Mouse (Mus musculus): ENCODE measurements around the gene Mfap1a. TPM values are rescaled to one million over a fixed set of nuclear protein-coding genes. Genes with fewer than 3 reads are reported as not detected.

Gene Mfap1a
- polyA plus RNA-seq, 1 experiment from 2014 or later: 31.4 TPM

GRCm38 (mm10) chr2:121443068-121443349 is 63.5 kb downstream of the Mfap1a start:
- no peak for DNase-seq
- no peak overlapping the region for H3K27ac ChIP-seq (replicated peaks; ENCODE audit: low read depth, low read length)
- H3K4me1 ChIP-seq (ENCODE audit: control insufficient read depth, insufficient read depth, low read length): peaks cover 10% of the 10 kb centered on the region; the same call in 1 of the 2 replicates
- ATAC-seq (ENCODE audit: low FRiP score, low TSS enrichment): no peak
- H3K9ac ChIP-seq (replicated peaks; ENCODE audit: low read length): no peak overlapping the region
- peaks cover 19% of the 10 kb centered on the region for H3K36me3 ChIP-seq (ENCODE audit: control insufficient read depth, insufficient read depth, low read length)
- peaks cover 25% of the 10 kb centered on the region for H3K27me3 ChIP-seq (ENCODE audit: control insufficient read depth, insufficient read depth, low read length)
- no peak overlapping the region for H3K4me3 ChIP-seq (replicated peaks; ENCODE audit: low read depth, low read length)
- 23% methylated on average over 8 of the region's 8 CpGs for WGBS
- H3K4me2 ChIP-seq (ENCODE audit: low read length): peak overlapping the region; percentile 48
- no peaks in the 10 kb centered on the region for H3K9me3 ChIP-seq (ENCODE audit: control insufficient read depth, low read length)

GRCm38 (mm10) chr2:121442259-121443067 is 64.0 kb downstream of the Mfap1a start:
- Histone ChIP-seq H3K27ac (replicated peaks; ENCODE audit: low read depth, low read length) (no peak overlapping the region), H3K36me3 (ENCODE audit: control insufficient read depth, insufficient read depth, low read length) (peaks cover 25% of the 10 kb centered on the region), H3K9ac (replicated peaks; ENCODE audit: low read length) (peak overlapping the region; percentile 12; the same call in 1 of the 2 replicates), H3K4me3 (replicated peaks; ENCODE audit: low read depth, low read length) (peak overlapping the region; percentile 22), H3K4me2 (ENCODE audit: low read length) (peak overlapping the region; percentile 48), H3K27me3 (ENCODE audit: control insufficient read depth, insufficient read depth, low read length) (peaks cover 25% of the 10 kb centered on the region), H3K4me1 (ENCODE audit: control insufficient read depth, insufficient read depth, low read length) (peaks cover 10% of the 10 kb centered on the region; the same call in 1 of the 2 replicates), H3K9me3 (ENCODE audit: control insufficient read depth, low read length) (no peaks in the 10 kb centered on the region)
- 2% methylated on average over 30 of the region's 30 CpGs for WGBS
- no peak for DNase-seq
- ATAC-seq (ENCODE audit: low FRiP score, low TSS enrichment): peak; percentile 20; the same call in 1 of the 2 replicates

Small RNA genes within 50 kb of the gene (microRNA-seq; reads per million reads assigned to microRNA genes)
- not detected for gene Gm22953

Other genes with a start within 250 kb of the Mfap1a start
- 146 and 193 TPM in 2 replicates for gene Trp53bp1, start 235.3 kb downstream of the Mfap1a start, polyA plus RNA-seq (2014; fragmentation: Nextera tagmentation; extraction: Ambion mirVana)
- gene Map1a, start 217.1 kb downstream of the Mfap1a start, polyA plus RNA-seq (2014; fragmentation: Nextera tagmentation; extraction: Ambion mirVana): 19.6 and 25.7 TPM in 2 replicates
- gene Ppip5k1, start 151.3 kb downstream of the Mfap1a start, polyA plus RNA-seq (2014; fragmentation: Nextera tagmentation; extraction: Ambion mirVana): 14.9 and 19.7 TPM in 2 replicates
- 40.0 and 47.3 TPM in 2 replicates for gene Ckmt1, start 149.0 kb downstream of the Mfap1a start, polyA plus RNA-seq (2014; fragmentation: Nextera tagmentation; extraction: Ambion mirVana)
- gene Strc, start 119.5 kb downstream of the Mfap1a start, polyA plus RNA-seq (2014; fragmentation: Nextera tagmentation; extraction: Ambion mirVana): not detected in 2 replicates
- 238 and 249 TPM in 2 replicates for gene Pdia3, start 92.9 kb downstream of the Mfap1a start, polyA plus RNA-seq (2014; fragmentation: Nextera tagmentation; extraction: Ambion mirVana)
- gene Catsper2, start 92.9 kb downstream of the Mfap1a start, polyA plus RNA-seq (2014; fragmentation: Nextera tagmentation; extraction: Ambion mirVana): 2.9 and 4.5 TPM in 2 replicates
- gene Ell3, start 62.4 kb downstream of the Mfap1a start, polyA plus RNA-seq (2014; fragmentation: Nextera tagmentation; extraction: Ambion mirVana): 1.4 and 2.0 TPM in 2 replicates
- 352 and 382 TPM in 2 replicates for gene Serf2, start 57.5 kb downstream of the Mfap1a start, polyA plus RNA-seq (2014; fragmentation: Nextera tagmentation; extraction: Ambion mirVana)
- 92.4 and 102 TPM in 2 replicates for gene Hypk, start 53.4 kb downstream of the Mfap1a start, polyA plus RNA-seq (2014; fragmentation: Nextera tagmentation; extraction: Ambion mirVana)
- gene Serinc4, start 49.9 kb downstream of the Mfap1a start, polyA plus RNA-seq (2014; fragmentation: Nextera tagmentation; extraction: Ambion mirVana): 1.8 TPM in 2 replicates
- gene Mfap1b, start 32.6 kb downstream of the Mfap1a start, polyA plus RNA-seq (2014; fragmentation: Nextera tagmentation; extraction: Ambion mirVana): 74.5 and 75.5 TPM in 2 replicates
- gene Wdr76, start 58 bp upstream of the Mfap1a start, polyA plus RNA-seq (2014; fragmentation: Nextera tagmentation; extraction: Ambion mirVana): 3.6 and 5.4 TPM in 2 replicates

All from midbrain, embryonic 14.5 days (tissue).